Mouse (Mus musculus): ENCODE results near the gene Slc37a3. TPM values are rescaled to one million over a fixed set of nuclear protein-coding genes. Genes with fewer than 3 reads are reported as not detected.

Gene Slc37a3
- polyA plus RNA-seq, 1 experiment: 13.6 TPM

DNA sequence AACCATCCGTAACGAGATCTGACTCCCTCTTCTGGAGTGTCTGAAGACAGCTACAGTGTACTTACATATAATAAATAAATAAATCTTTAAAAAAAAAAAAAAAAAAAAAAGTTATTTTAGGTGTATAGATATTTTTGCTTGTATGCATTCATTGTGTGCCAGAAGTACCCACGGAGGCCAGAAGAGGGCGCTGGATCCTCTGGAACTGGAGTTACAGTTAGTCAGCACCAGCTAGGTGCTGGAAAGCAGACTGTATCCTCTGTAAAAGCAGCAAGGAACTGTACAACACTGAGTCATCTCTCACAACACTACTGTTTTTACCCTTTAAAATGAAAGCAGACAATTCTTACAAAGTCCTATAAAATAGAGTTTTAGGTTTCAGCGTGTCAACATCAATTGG lies 38.3 kb upstream of the Slc37a3 start:
- no peak overlapping the region for H3K4me3 ChIP-seq (replicated peaks; ENCODE audit: control insufficient read depth, low read depth, low read length)
- H3K27ac ChIP-seq (ENCODE audit: control insufficient read depth, insufficient read depth, low read depth, low read length, poor library complexity): no peak overlapping the region
- TF ChIP-seq CTCF (IDR thresholded peaks at IDR 0.05; ENCODE audit: control insufficient read depth, insufficient read depth, low read length) (peak; percentile 78), POLR2A (IDR thresholded peaks at IDR 0.05; ENCODE audit: borderline replicate concordance, control insufficient read depth, low read depth, low read length) (no peak)
- 53% methylated on average over 3 of the region's 5 CpGs for WGBS
- peaks cover 2% of the 10 kb centered on the region for H3K4me1 ChIP-seq (ENCODE audit: control insufficient read depth, insufficient read depth, low read length)

DNA sequence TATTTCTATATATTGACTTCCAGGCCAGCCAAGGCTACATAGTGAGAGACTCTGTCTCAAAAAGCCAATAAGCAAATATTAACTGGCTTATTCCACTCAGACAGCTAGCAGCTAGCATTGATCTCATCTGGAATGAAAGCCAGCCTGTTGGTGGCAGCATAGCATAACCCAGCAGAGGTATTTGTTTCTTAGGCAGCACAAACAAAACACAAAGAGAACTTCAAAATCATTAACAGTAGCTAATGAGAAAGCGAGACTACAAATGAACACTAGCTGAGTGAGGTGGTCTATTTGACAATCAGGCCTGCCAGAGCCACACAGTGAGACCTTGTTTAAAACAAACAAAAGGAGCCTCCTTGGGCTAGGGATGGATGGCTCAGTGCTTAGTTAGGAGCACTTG lies 36.6 kb upstream of the Slc37a3 start:
- H3K4me1 ChIP-seq (ENCODE audit: control insufficient read depth, insufficient read depth, low read length): peaks cover 2% of the 10 kb centered on the region
- 94% methylated on average over 1 of the region's 1 CpGs for WGBS
- no peak overlapping the region for H3K27ac ChIP-seq (ENCODE audit: control insufficient read depth, insufficient read depth, low read depth, low read length, poor library complexity)
- TF ChIP-seq POLR2A (IDR thresholded peaks at IDR 0.05; ENCODE audit: borderline replicate concordance, control insufficient read depth, low read depth, low read length) (no peak), CTCF (IDR thresholded peaks at IDR 0.05; ENCODE audit: control insufficient read depth, insufficient read depth, low read length) (no peak)
- H3K4me3 ChIP-seq (replicated peaks; ENCODE audit: control insufficient read depth, low read depth, low read length): no peak overlapping the region

DNA sequence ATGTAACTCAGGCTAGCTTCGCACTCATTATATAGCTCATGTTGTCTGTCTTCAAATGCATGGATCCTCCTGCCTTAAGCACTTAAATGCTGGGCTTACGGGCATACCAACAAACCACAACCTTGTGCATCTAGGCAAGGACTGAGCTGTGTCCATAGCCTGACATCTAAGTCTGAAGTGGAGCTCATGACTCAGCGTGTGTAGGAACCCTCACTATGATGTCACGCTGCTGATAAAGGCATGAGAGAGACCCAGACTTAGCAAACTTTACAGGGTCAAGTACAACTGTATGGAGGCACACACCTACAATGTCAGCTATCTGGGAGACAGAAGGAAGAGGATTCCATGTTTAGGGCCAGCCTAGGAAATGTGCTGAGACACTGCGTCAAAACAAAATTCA lies 29.0 kb upstream of the Slc37a3 start:
- TF ChIP-seq POLR2A (IDR thresholded peaks at IDR 0.05; ENCODE audit: borderline replicate concordance, control insufficient read depth, low read depth, low read length) (no peak), CTCF (IDR thresholded peaks at IDR 0.05; ENCODE audit: control insufficient read depth, insufficient read depth, low read length) (no peak)
- Histone ChIP-seq H3K4me1 (ENCODE audit: control insufficient read depth, insufficient read depth, low read length) (no peaks in the 10 kb centered on the region; the same call in 1 of the 2 replicates), H3K4me3 (replicated peaks; ENCODE audit: control insufficient read depth, low read depth, low read length) (no peak overlapping the region), H3K27ac (ENCODE audit: control insufficient read depth, insufficient read depth, low read depth, low read length, poor library complexity) (no peak overlapping the region)
- 86% methylated on average over 5 of the region's 5 CpGs for WGBS

DNA sequence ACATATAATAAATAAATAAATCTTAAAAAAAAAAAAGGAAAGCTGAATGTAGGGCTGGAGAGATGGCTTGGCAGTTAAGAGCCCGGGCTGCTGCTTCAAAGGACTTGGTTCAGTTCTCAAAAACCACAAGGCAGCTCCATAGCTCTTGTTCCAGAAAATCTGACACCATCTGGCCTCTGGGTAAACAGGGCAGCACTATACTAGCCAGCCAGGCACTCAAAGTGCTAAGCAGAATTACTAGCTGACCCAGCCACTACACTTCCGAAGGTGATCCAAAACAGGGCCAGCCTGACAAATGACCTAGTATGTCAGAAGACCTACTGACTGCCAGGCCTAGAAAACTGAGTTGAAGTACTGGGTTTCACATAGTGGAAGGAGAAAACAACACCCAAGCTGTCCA lies 25.7 kb upstream of the Slc37a3 start:
- TF ChIP-seq POLR2A (IDR thresholded peaks at IDR 0.05; ENCODE audit: borderline replicate concordance, control insufficient read depth, low read depth, low read length) (no peak), CTCF (IDR thresholded peaks at IDR 0.05; ENCODE audit: control insufficient read depth, insufficient read depth, low read length) (no peak)
- 95% methylated on average over 2 of the region's 2 CpGs for WGBS
- no peak overlapping the region for H3K27ac ChIP-seq (ENCODE audit: control insufficient read depth, insufficient read depth, low read depth, low read length, poor library complexity)
- no peak overlapping the region for H3K4me3 ChIP-seq (replicated peaks; ENCODE audit: control insufficient read depth, low read depth, low read length)
- H3K4me1 ChIP-seq (ENCODE audit: control insufficient read depth, insufficient read depth, low read length): no peaks in the 10 kb centered on the region; the same call in 1 of the 2 replicates

DNA sequence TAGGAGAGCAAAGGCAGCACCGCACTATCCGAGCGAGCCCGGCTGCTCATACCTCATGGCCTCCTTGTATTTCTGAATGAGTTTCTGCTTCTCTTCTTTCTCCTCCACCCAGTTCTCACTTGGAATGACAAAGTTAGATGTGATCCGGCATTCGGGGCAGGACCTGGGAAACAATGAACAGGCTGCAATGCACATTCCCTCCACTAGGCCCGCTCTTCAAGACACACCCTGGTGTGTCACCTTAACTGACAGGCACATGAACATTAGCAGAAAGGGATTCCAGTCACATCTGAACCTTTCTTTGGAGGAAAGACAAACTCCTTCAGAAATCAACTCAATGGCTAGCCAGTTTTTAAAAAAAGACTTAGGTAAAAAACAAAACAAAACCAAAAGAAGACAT lies 22.9 kb upstream of the Slc37a3 start:
- no peak for TF ChIP-seq POLR2A (IDR thresholded peaks at IDR 0.05; ENCODE audit: borderline replicate concordance, control insufficient read depth, low read depth, low read length)
- peak; percentile 36; the same call in 1 of the 2 replicates for TF ChIP-seq CTCF (IDR thresholded peaks at IDR 0.05; ENCODE audit: control insufficient read depth, insufficient read depth, low read length)
- Histone ChIP-seq H3K4me1 (ENCODE audit: control insufficient read depth, insufficient read depth, low read length) (no peaks in the 10 kb centered on the region), H3K27ac (ENCODE audit: control insufficient read depth, insufficient read depth, low read depth, low read length, poor library complexity) (no peak overlapping the region), H3K4me3 (replicated peaks; ENCODE audit: control insufficient read depth, low read depth, low read length) (no peak overlapping the region)
- WGBS: 91% methylated on average over 7 of the region's 7 CpGs

DNA sequence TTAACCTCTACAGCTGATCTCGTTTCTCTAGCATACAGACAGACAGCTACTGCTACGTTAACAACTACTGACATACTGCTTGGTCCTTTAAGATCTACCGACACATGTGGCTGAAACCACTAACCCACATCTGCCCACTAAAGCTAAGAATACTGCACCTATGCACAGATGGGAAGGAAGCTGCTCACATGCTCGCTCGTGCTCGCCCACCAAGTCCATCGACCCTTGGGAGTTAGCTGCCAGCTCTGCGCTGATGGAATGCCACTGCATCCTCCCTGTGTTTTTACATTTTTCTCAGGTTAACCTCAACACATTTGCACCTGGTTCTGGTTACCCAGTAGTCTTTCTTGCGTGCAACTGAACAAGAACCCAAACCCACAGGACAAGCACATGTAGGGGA lies 20.9 kb upstream of the Slc37a3 start:
- H3K4me3 ChIP-seq (replicated peaks; ENCODE audit: control insufficient read depth, low read depth, low read length): no peak overlapping the region
- H3K27ac ChIP-seq (ENCODE audit: control insufficient read depth, insufficient read depth, low read depth, low read length, poor library complexity): no peak overlapping the region
- no peak for TF ChIP-seq CTCF (IDR thresholded peaks at IDR 0.05; ENCODE audit: control insufficient read depth, insufficient read depth, low read length)
- TF ChIP-seq POLR2A (IDR thresholded peaks at IDR 0.05; ENCODE audit: borderline replicate concordance, control insufficient read depth, low read depth, low read length): no peak
- H3K4me1 ChIP-seq (ENCODE audit: control insufficient read depth, insufficient read depth, low read length): no peaks in the 10 kb centered on the region
- WGBS: 70% methylated on average over 9 of the region's 9 CpGs

DNA sequence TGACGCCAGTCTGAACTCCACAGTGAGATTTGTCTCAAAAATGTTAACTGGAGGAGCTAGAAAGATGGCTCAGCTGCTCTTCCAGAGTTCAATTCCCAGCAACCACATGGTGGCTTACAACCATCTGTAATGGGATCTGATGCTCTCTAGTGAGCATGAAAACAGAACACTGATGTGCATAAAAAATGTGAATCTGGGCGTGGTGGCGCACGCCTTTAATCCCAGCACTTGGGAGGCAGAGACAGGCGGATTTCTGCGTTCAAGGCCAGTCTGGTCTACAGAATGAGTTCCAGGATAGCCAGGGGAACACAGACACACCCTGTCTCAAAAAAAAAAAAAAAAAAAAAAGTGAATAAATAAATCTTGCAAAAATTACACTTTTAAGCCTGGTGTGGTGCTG lies 19.6 kb upstream of the Slc37a3 start:
- TF ChIP-seq POLR2A (IDR thresholded peaks at IDR 0.05; ENCODE audit: borderline replicate concordance, control insufficient read depth, low read depth, low read length): no peak
- TF ChIP-seq CTCF (IDR thresholded peaks at IDR 0.05; ENCODE audit: control insufficient read depth, insufficient read depth, low read length): no peak
- 91% methylated on average over 6 of the region's 6 CpGs for WGBS

DNA sequence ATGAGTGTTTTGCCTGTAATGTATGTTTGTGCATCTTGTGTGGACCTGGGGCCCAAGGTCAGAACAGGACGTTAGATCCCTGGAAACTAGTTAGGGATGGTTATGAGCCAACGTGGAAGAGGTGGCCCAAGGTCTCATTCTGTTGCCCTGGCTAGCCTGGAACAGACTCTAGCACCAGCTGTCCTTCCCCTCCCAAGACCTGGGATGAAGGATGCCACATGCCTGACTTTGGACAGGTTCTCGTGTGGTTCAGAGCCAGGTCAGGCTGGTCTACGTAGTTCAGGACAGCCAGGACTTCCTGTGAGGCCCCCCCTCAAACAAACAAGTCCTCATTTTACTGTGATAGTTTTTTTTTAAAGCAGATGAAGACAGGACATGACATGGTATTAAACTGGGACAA lies 18.4 kb upstream of the Slc37a3 start:
- 85% methylated on average over 4 of the region's 4 CpGs for WGBS

More for the DNA sequence above, 19.6 kb upstream of the Slc37a3 start:
- Histone ChIP-seq H3K4me1 (ENCODE audit: control insufficient read depth, insufficient read depth, low read length) (no peaks in the 10 kb centered on the region), H3K4me3 (replicated peaks; ENCODE audit: control insufficient read depth, low read depth, low read length) (no peak overlapping the region), H3K27ac (ENCODE audit: control insufficient read depth, insufficient read depth, low read depth, low read length, poor library complexity) (no peak overlapping the region)

DNA sequence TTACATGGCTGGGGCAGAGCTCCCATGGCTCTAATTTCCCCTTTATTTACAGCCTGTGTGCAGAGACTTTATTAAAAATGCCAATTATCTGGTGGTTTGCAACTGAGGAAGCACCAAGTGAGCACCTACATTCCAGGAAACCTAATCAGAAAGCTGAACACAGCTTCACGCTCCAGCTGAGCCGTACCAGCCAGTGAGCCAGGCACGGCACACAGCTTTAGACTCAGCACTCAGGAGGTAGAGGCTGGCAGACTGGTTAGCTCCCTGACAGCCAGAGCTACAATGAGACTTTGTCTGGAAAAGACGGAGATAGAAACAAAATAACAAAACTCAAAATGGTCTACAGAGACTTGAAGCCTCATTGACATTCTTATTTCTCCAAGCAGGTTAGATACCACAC lies 18.0 kb upstream of the Slc37a3 start:
- WGBS: 94% methylated on average over 4 of the region's 4 CpGs
- no peak for TF ChIP-seq POLR2A (IDR thresholded peaks at IDR 0.05; ENCODE audit: borderline replicate concordance, control insufficient read depth, low read depth, low read length)

More for the DNA sequence above, 18.4 kb upstream of the Slc37a3 start:
- no peak for TF ChIP-seq CTCF (IDR thresholded peaks at IDR 0.05; ENCODE audit: control insufficient read depth, insufficient read depth, low read length)
- TF ChIP-seq POLR2A (IDR thresholded peaks at IDR 0.05; ENCODE audit: borderline replicate concordance, control insufficient read depth, low read depth, low read length): no peak
- no peak overlapping the region for H3K4me3 ChIP-seq (replicated peaks; ENCODE audit: control insufficient read depth, low read depth, low read length)
- H3K4me1 ChIP-seq (ENCODE audit: control insufficient read depth, insufficient read depth, low read length): no peaks in the 10 kb centered on the region
- H3K27ac ChIP-seq (ENCODE audit: control insufficient read depth, insufficient read depth, low read depth, low read length, poor library complexity): no peak overlapping the region

More for the DNA sequence above, 18.0 kb upstream of the Slc37a3 start:
- Histone ChIP-seq H3K4me3 (replicated peaks; ENCODE audit: control insufficient read depth, low read depth, low read length) (no peak overlapping the region), H3K27ac (ENCODE audit: control insufficient read depth, insufficient read depth, low read depth, low read length, poor library complexity) (no peak overlapping the region), H3K4me1 (ENCODE audit: control insufficient read depth, insufficient read depth, low read length) (no peaks in the 10 kb centered on the region)
